Mouse (Mus musculus) embryonic facial prominence, embryonic 10.5 days (tissue): ENCODE measurements at regions not wholly inside any gene's neighbourhood (a gene's known extent, or its start where the extent isn't known, plus 50 kb on each side); places are given as distances from the start of the nearest gene placed in this dataset.

Experiments
- DNase-seq: peaks from one replicate; pipeline ENCODE4 v3.0.0-alpha.2; 2017; ENCODE audit warnings: low spot score
- H3K27ac ChIP-seq: fragments of 300-500 bp; sonication (generic); replicated peaks from 2 replicates; pipeline ENCODE4 v1.5.1; 2016; ENCODE audit warnings: mild to moderate bottlenecking
- H3K27me3 ChIP-seq: fragments of 300-500 bp; sonication (generic); replicated peaks from 2 replicates; pipeline ENCODE4 v1.6.1; 2016; ENCODE audit warnings: low read depth, mild to moderate bottlenecking; ENCODE audit not compliant: poor library complexity, severe bottlenecking
- H3K36me3 ChIP-seq: fragments of 300-500 bp; sonication (generic); replicated peaks from 2 replicates; pipeline ENCODE4 v1.6.1; 2016; ENCODE audit warnings: mild to moderate bottlenecking, moderate library complexity
- H3K4me1 ChIP-seq: fragments of 300-500 bp; sonication (generic); 2 replicates; pipeline ENCODE4 v1.6.1; 2016
- H3K4me3 ChIP-seq: fragments of 300-500 bp; sonication (generic); 2 replicates; pipeline ENCODE4 v1.5.1; 2016; ENCODE audit warnings: mild to moderate bottlenecking, moderate library complexity
- H3K9me3 ChIP-seq: fragments of 300-500 bp; sonication (generic); 2 replicates; pipeline ENCODE4 v1.6.1; 2016; ENCODE audit warnings: mild to moderate bottlenecking
- WGBS: fragments of 180-500 bp; shearing (Covaris S2); methylation state at CpG from one replicate; pipeline ENCODE4 v1.1.7; 2016; 5-methylcytosine and 5-hydroxymethylcytosine counted together

GRCm38 (mm10) chr13:115405916-115406315 lies 304.2 kb upstream of the Itga1 start:
- H3K27ac ChIP-seq = no peak overlapping the region
- DNase-seq = no peak
- H3K36me3 ChIP-seq = no peaks in the 10 kb centered on the region
- no peaks in the 10 kb centered on the region for H3K9me3 ChIP-seq
- no peak overlapping the region for H3K4me3 ChIP-seq
- H3K4me1 ChIP-seq = no peaks in the 10 kb centered on the region
- 85% methylated on average over 1 of the region's 1 CpGs for WGBS
- no peaks in the 10 kb centered on the region for H3K27me3 ChIP-seq

GRCm38 (mm10) chr13:115400706-115401215 lies 299.0 kb upstream of the Itga1 start:
- no peak for DNase-seq
- no peaks in the 10 kb centered on the region for H3K27me3 ChIP-seq
- no peaks in the 10 kb centered on the region for H3K9me3 ChIP-seq
- H3K27ac ChIP-seq = no peak overlapping the region
- no peaks in the 10 kb centered on the region for H3K36me3 ChIP-seq
- no peak overlapping the region for H3K4me3 ChIP-seq
- no peaks in the 10 kb centered on the region for H3K4me1 ChIP-seq
- 77% methylated on average over 4 of the region's 4 CpGs for WGBS

GRCm38 (mm10) chr13:115379682-115380081 lies 277.9 kb upstream of the Itga1 start:
- H3K4me1 ChIP-seq = no peaks in the 10 kb centered on the region
- H3K27ac ChIP-seq = no peak overlapping the region
- no peaks in the 10 kb centered on the region for H3K9me3 ChIP-seq
- DNase-seq = no peak
- no peaks in the 10 kb centered on the region for H3K36me3 ChIP-seq
- no peak overlapping the region for H3K4me3 ChIP-seq
- WGBS = 73% methylated on average over 3 of the region's 3 CpGs
- H3K27me3 ChIP-seq = no peaks in the 10 kb centered on the region

GRCm38 (mm10) chr13:115376180-115376880 lies 274.6 kb upstream of the Itga1 start:
- H3K4me1 ChIP-seq = no peaks in the 10 kb centered on the region
- WGBS = 81% methylated on average over 16 of the region's 16 CpGs
- H3K36me3 ChIP-seq = no peaks in the 10 kb centered on the region
- no peak for DNase-seq
- H3K27me3 ChIP-seq = no peaks in the 10 kb centered on the region
- no peak overlapping the region for H3K4me3 ChIP-seq
- no peaks in the 10 kb centered on the region for H3K9me3 ChIP-seq
- no peak overlapping the region for H3K27ac ChIP-seq

GRCm38 (mm10) chr13:115361457-115361856 lies 259.7 kb upstream of the Itga1 start:
- Histone ChIP-seq H3K9me3 (no peaks in the 10 kb centered on the region), H3K27ac (no peak overlapping the region), H3K27me3 (no peaks in the 10 kb centered on the region), H3K4me1 (no peaks in the 10 kb centered on the region), H3K36me3 (no peaks in the 10 kb centered on the region), H3K4me3 (no peak overlapping the region)
- no peak for DNase-seq
- 89% methylated on average over 8 of the region's 8 CpGs for WGBS

- no peak overlapping the region for H3K27ac ChIP-seq
- WGBS = 87% methylated on average over 6 of the region's 6 CpGs
Observed at GRCm38 (mm10) chr13:115347022-115347398, 245.2 kb upstream of the Itga1 start.

GRCm38 (mm10) chr13:115346115-115347021 lies 244.6 kb upstream of the Itga1 start:
- Histone ChIP-seq H3K36me3 (no peaks in the 10 kb centered on the region), H3K27ac (no peak overlapping the region), H3K9me3 (no peaks in the 10 kb centered on the region), H3K4me1 (no peaks in the 10 kb centered on the region), H3K27me3 (no peaks in the 10 kb centered on the region), H3K4me3 (no peak overlapping the region)
- no peak for DNase-seq
- 86% methylated on average over 20 of the region's 20 CpGs for WGBS

More at GRCm38 (mm10) chr13:115347022-115347398, 245.2 kb upstream of the Itga1 start:
- DNase-seq = no peak
- H3K4me3 ChIP-seq = no peak overlapping the region
- H3K27me3 ChIP-seq = no peaks in the 10 kb centered on the region
- H3K9me3 ChIP-seq = no peaks in the 10 kb centered on the region
- no peaks in the 10 kb centered on the region for H3K4me1 ChIP-seq
- no peaks in the 10 kb centered on the region for H3K36me3 ChIP-seq

- WGBS = 75% methylated on average over 9 of the region's 9 CpGs
- Histone ChIP-seq H3K36me3 (no peaks in the 10 kb centered on the region), H3K9me3 (no peaks in the 10 kb centered on the region), H3K4me3 (no peak overlapping the region), H3K4me1 (no peaks in the 10 kb centered on the region), H3K27ac (no peak overlapping the region), H3K27me3 (no peaks in the 10 kb centered on the region)
- DNase-seq = no peak
Observed at GRCm38 (mm10) chr13:115329000-115329960, 227.5 kb upstream of the Itga1 start.

GRCm38 (mm10) chr13:115326294-115326693 lies 224.5 kb upstream of the Itga1 start:
- Histone ChIP-seq H3K27me3 (no peaks in the 10 kb centered on the region), H3K4me3 (no peak overlapping the region), H3K36me3 (no peaks in the 10 kb centered on the region), H3K9me3 (no peaks in the 10 kb centered on the region), H3K27ac (no peak overlapping the region), H3K4me1 (no peaks in the 10 kb centered on the region)
- WGBS = 88% methylated on average over 2 of the region's 2 CpGs
- no peak for DNase-seq

- H3K4me1 ChIP-seq = no peaks in the 10 kb centered on the region
- no peaks in the 10 kb centered on the region for H3K9me3 ChIP-seq
- no peaks in the 10 kb centered on the region for H3K27me3 ChIP-seq
- no peak overlapping the region for H3K27ac ChIP-seq
- DNase-seq = no peak
- WGBS = 81% methylated on average over 3 of the region's 3 CpGs
- H3K4me3 ChIP-seq = no peak overlapping the region
- H3K36me3 ChIP-seq = no peaks in the 10 kb centered on the region
Observed at GRCm38 (mm10) chr13:115316681-115317080, 214.9 kb upstream of the Itga1 start.

- no peak overlapping the region for H3K27ac ChIP-seq
- DNase-seq = no peak
- no peaks in the 10 kb centered on the region for H3K36me3 ChIP-seq
- H3K4me3 ChIP-seq = no peak overlapping the region
- WGBS = 79% methylated on average over 3 of the region's 3 CpGs
- H3K27me3 ChIP-seq = no peaks in the 10 kb centered on the region
- H3K4me1 ChIP-seq = no peaks in the 10 kb centered on the region
- no peaks in the 10 kb centered on the region for H3K9me3 ChIP-seq
Observed at GRCm38 (mm10) chr13:115308586-115308985, 206.8 kb upstream of the Itga1 start.

- Histone ChIP-seq H3K4me1 (no peaks in the 10 kb centered on the region), H3K4me3 (no peak overlapping the region), H3K27me3 (no peaks in the 10 kb centered on the region), H3K27ac (no peak overlapping the region), H3K36me3 (no peaks in the 10 kb centered on the region), H3K9me3 (no peaks in the 10 kb centered on the region)
- no peak for DNase-seq
- 39% methylated on average over 3 of the region's 3 CpGs for WGBS
Observed at GRCm38 (mm10) chr13:115287371-115287770, 185.6 kb upstream of the Itga1 start.
